Mouse (Mus musculus): ENCODE results near the gene Eloa. TPM values are rescaled to one million over a fixed set of nuclear protein-coding genes. Genes with fewer than 3 reads are reported as not detected.
A peak's percentile ranks its signal among the peaks of the same experiment; 100 is the strongest.
"Not testable (repeated sequence)": the region's sequence is repeated elsewhere in the genome, so short reads cannot be mapped to it uniquely, and the experiment has no call there.

The Eloa gene
- polyA plus RNA-seq, 2 experiments = 16.2 to 30.0 TPM

DNA sequence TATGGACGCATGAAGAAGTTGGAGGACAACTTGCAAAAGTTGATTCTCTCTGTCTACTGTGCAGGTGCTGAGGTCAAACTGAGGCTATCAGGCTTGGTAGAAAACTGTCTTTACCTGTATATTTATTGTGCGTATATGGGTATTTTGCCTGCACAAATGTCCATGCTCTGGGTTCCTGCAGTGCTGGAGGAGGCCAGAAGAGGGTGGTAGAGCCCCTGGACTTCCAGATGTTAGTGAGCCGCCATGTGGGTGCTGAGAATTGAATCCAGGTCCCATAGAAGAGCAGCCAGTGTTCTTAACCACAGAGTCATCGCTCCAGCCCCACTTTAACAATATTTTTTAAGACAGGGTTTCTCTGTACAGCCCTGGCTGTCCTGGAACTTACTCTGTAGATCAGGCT is 41.6 kb upstream of the Eloa start:
- WGBS (ENCODE audit: insufficient replicate concordance) = 70% methylated on average over 4 of the region's 4 CpGs
- Histone ChIP-seq H3K4me1 (replicated peaks; ENCODE audit: control insufficient read depth in 2 of 2, insufficient read depth in 2 of 2, low read length in 1 of 2) (no peaks in the 10 kb centered on the region), H3K9me3 (ENCODE audit: control insufficient read depth, low read length) (no peaks in the 10 kb centered on the region), H3K27me3 (ENCODE audit: control insufficient read depth, insufficient read depth, low read length) (no peaks in the 10 kb centered on the region), H3K9ac (replicated peaks) (no peak overlapping the region), H3K27ac (no peak overlapping the region), H3K36me3 (replicated peaks; ENCODE audit: control insufficient read depth, insufficient read depth, low read depth) (no peaks in the 10 kb centered on the region), H3K4me3 (ENCODE audit: insufficient read depth in 1 of 2, low read depth in 2 of 2, low read length in 2 of 2) (no peak overlapping the region), H3K4me2 (ENCODE audit: low read depth) (no peak overlapping the region)
- ATAC-seq (ENCODE audit: insufficient read depth) (no peak), DNase-seq (ENCODE audit: low read depth in 3 of 3, low spot score in 3 of 3) (no peak)
- TF ChIP-seq CTCF (IDR thresholded peaks at IDR 0.05; ENCODE audit: low read depth) (peak; percentile 26; the same call in 1 of the 2 replicates), EP300 (IDR thresholded peaks at IDR 0.05; ENCODE audit: low read depth) (no peak)

- H3K9me3 ChIP-seq (ENCODE audit: control insufficient read depth, low read length); H3K4me1 ChIP-seq (replicated peaks; ENCODE audit: control insufficient read depth in 2 of 2, insufficient read depth in 2 of 2, low read length in 1 of 2); DNase-seq (ENCODE audit: low read depth in 3 of 3, low spot score in 3 of 3); ATAC-seq (ENCODE audit: insufficient read depth); H3K4me3 ChIP-seq (ENCODE audit: insufficient read depth in 1 of 2, low read depth in 2 of 2, low read length in 2 of 2); H3K9ac ChIP-seq (replicated peaks); H3K27ac ChIP-seq; H3K4me2 ChIP-seq (ENCODE audit: low read depth); H3K36me3 ChIP-seq (replicated peaks; ENCODE audit: control insufficient read depth, insufficient read depth, low read depth); H3K27me3 ChIP-seq (ENCODE audit: control insufficient read depth, insufficient read depth, low read length): not testable (repeated sequence)
- WGBS (ENCODE audit: insufficient replicate concordance) = 44% methylated on average over 9 of the region's 9 CpGs
Observed at GRCm38 (mm10) chr4:136059800-136060488, 38.4 kb upstream of the Eloa start.

DNA sequence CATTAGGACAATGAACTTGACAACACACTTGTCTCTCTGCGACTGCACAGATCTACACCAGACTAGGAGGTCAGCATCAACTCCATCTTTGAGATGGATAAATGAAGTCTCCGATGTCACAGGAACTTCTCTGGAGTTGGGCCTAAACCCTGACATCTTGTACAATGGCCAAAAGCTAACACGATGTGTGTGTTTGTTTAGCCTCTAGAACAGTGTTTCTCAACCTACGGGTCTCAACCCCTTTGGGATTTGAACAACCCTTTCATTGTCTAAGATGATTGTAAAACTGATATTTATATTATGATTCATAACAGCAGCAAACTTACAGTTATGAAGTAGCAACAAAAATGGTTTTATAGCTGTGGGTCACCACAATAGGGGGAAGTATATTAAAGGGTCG is 36.4 kb upstream of the Eloa start:
- TF ChIP-seq EP300 (IDR thresholded peaks at IDR 0.05; ENCODE audit: low read depth) (no peak), CTCF (IDR thresholded peaks at IDR 0.05; ENCODE audit: low read depth) (no peak)

DNA sequence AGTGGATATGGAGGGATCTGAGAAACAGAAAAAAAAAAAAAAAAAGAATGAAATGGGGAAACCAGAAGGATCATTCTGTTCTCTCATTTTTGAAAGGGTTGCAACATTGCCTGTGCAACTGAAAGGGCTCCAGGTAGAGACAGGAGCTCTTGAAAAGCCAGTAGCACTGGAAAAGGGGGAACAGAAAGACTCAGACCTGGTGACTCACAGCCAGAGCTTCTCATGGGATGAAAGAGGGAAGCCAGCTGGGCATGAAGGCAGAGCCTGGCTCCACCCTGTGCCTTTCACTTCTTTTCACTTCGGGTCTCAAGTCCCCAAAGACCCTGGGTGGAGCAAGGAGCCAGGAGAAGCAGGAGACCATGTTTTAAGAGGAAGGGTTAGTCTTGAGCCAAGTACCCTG is 34.5 kb upstream of the Eloa start:
- DNase-seq (ENCODE audit: low read depth in 3 of 3, low spot score in 3 of 3) (no peak), ATAC-seq (ENCODE audit: insufficient read depth) (no peak)
- peaks cover 8 to 12% of the 10 kb centered on the region in 2 experiments for H3K4me1 ChIP-seq (replicated peaks; ENCODE audit: control insufficient read depth in 2 of 2, insufficient read depth in 2 of 2, low read length in 1 of 2)
- H3K9ac ChIP-seq (replicated peaks) = no peak overlapping the region
- no peaks in the 10 kb centered on the region for H3K9me3 ChIP-seq (ENCODE audit: control insufficient read depth, low read length)
- TF ChIP-seq EP300 (IDR thresholded peaks at IDR 0.05; ENCODE audit: low read depth) = no peak
- TF ChIP-seq CTCF (IDR thresholded peaks at IDR 0.05; ENCODE audit: low read depth) = no peak
- 26% methylated on average over 1 of the region's 1 CpGs for WGBS (ENCODE audit: insufficient replicate concordance)
- no peak overlapping the region for H3K27ac ChIP-seq
- H3K36me3 ChIP-seq (replicated peaks; ENCODE audit: control insufficient read depth, insufficient read depth, low read depth) = peaks cover 12% of the 10 kb centered on the region
- H3K4me2 ChIP-seq (ENCODE audit: low read depth) = no peak overlapping the region
- no peak overlapping the region for H3K4me3 ChIP-seq (ENCODE audit: insufficient read depth in 1 of 2, low read depth in 2 of 2, low read length in 2 of 2)
- H3K27me3 ChIP-seq (ENCODE audit: control insufficient read depth, insufficient read depth, low read length) = no peaks in the 10 kb centered on the region; the same call in 1 of the 2 replicates

More for the DNA sequence above, 36.4 kb upstream of the Eloa start:
- Histone ChIP-seq H3K36me3 (replicated peaks; ENCODE audit: control insufficient read depth, insufficient read depth, low read depth) (no peaks in the 10 kb centered on the region), H3K4me3 (ENCODE audit: insufficient read depth in 1 of 2, low read depth in 2 of 2, low read length in 2 of 2) (no peak overlapping the region), H3K27ac (no peak overlapping the region), H3K4me2 (ENCODE audit: low read depth) (no peak overlapping the region), H3K27me3 (ENCODE audit: control insufficient read depth, insufficient read depth, low read length) (no peaks in the 10 kb centered on the region; the same call in 1 of the 2 replicates), H3K9me3 (ENCODE audit: control insufficient read depth, low read length) (no peaks in the 10 kb centered on the region), H3K9ac (replicated peaks) (no peak overlapping the region), H3K4me1 (replicated peaks; ENCODE audit: control insufficient read depth in 2 of 2, insufficient read depth in 2 of 2, low read length in 1 of 2) (peaks cover 2 to 4% of the 10 kb centered on the region in 2 experiments; a peak in 2 of 4 replicates)
- 68% methylated on average over 5 of the region's 5 CpGs for WGBS (ENCODE audit: insufficient replicate concordance)
- DNase-seq (ENCODE audit: low read depth in 3 of 3, low spot score in 3 of 3) = no peak
- ATAC-seq (ENCODE audit: insufficient read depth) = no peak

GRCm38 (mm10) chr4:136053843-136054242 is 32.3 kb upstream of the Eloa start:
- no peaks in the 10 kb centered on the region for H3K9me3 ChIP-seq (ENCODE audit: control insufficient read depth, low read length)
- TF ChIP-seq CTCF (IDR thresholded peaks at IDR 0.05; ENCODE audit: low read depth) (peak; percentile 62), EP300 (IDR thresholded peaks at IDR 0.05; ENCODE audit: low read depth) (no peak)
- no peak for DNase-seq (ENCODE audit: low read depth in 3 of 3, low spot score in 3 of 3)
- ATAC-seq (ENCODE audit: insufficient read depth) = no peak
- no peak overlapping the region; the same call in 1 of the 2 replicates for H3K9ac ChIP-seq (replicated peaks)
- peaks cover 34% of the 10 kb centered on the region for H3K36me3 ChIP-seq (replicated peaks; ENCODE audit: control insufficient read depth, insufficient read depth, low read depth)
- 64% methylated on average over 5 of the region's 5 CpGs for WGBS (ENCODE audit: insufficient replicate concordance)
- peak overlapping the region; percentile 86 for H3K4me2 ChIP-seq (ENCODE audit: low read depth)
- peaks cover 8 to 16% of the 10 kb centered on the region in 2 experiments for H3K4me1 ChIP-seq (replicated peaks; ENCODE audit: control insufficient read depth in 2 of 2, insufficient read depth in 2 of 2, low read length in 1 of 2)
- H3K4me3 ChIP-seq (ENCODE audit: insufficient read depth in 1 of 2, low read depth in 2 of 2, low read length in 2 of 2) = no peak overlapping the region
- H3K27me3 ChIP-seq (ENCODE audit: control insufficient read depth, insufficient read depth, low read length) = no peaks in the 10 kb centered on the region; the same call in 1 of the 2 replicates
- H3K27ac ChIP-seq = no peak overlapping the region
